Mouse (Mus musculus) liver, embryonic 16.5 days (tissue): ENCODE measurements at regions not wholly inside any gene's neighbourhood (a gene's known extent, or its start where the extent isn't known, plus 50 kb on each side); places are given as distances from the start of the nearest gene placed in this dataset.

Source experiments
- ATAC-seq: fragments of 200-750 bp; cut with Nextera tagmentation; 2 replicates; pipeline ENCODE4 v1.8.0; 2017; ENCODE audit warnings: low read depth, mild to moderate bottlenecking, moderate number of reproducible peaks, moderate library complexity
- H3K27ac ChIP-seq: fragments of 300-500 bp; sonication (generic); 2 replicates; pipeline ENCODE4 v1.5.1; 2014; ENCODE audit warnings: mild to moderate bottlenecking, low read length
- H3K27me3 ChIP-seq: fragments of 300-500 bp; sonication (generic); 2 replicates; pipeline ENCODE4 v1.6.1; 2014; ENCODE audit warnings: low read depth, low read length, mixed read lengths; ENCODE audit not compliant: control insufficient read depth, insufficient read depth
- H3K36me3 ChIP-seq: fragments of 300-500 bp; sonication (generic); 2 replicates; pipeline ENCODE4 v1.6.1; 2014; ENCODE audit warnings: mild to moderate bottlenecking; ENCODE audit not compliant: control insufficient read depth, insufficient read depth
- H3K4me1 ChIP-seq: fragments of 300-500 bp; sonication (generic); 2 replicates; pipeline ENCODE4 v1.6.1; 2014; ENCODE audit warnings: low read depth, low read length, mixed read lengths; ENCODE audit not compliant: control insufficient read depth
- H3K4me2 ChIP-seq: fragments of 300-500 bp; sonication (generic); 2 replicates; pipeline ENCODE4 v1.6.1; 2014; ENCODE audit warnings: low read depth, low read length, mixed read lengths
- H3K4me3 ChIP-seq: fragments of 300-500 bp; sonication (generic); 2 replicates; pipeline ENCODE4 v1.5.1; 2014; ENCODE audit warnings: low read depth, mild to moderate bottlenecking, low read length
- H3K9ac ChIP-seq: fragments of 300-500 bp; sonication (generic); 2 replicates; pipeline ENCODE4 v1.6.1; 2014; ENCODE audit warnings: low read depth, low read length
- H3K9me3 ChIP-seq: fragments of 300-500 bp; sonication (generic); replicated peaks from 2 replicates; pipeline ENCODE4 v1.6.1; 2016; ENCODE audit warnings: low read length; ENCODE audit not compliant: control insufficient read depth
- WGBS: fragments of 180-500 bp; shearing (Covaris S2); extraction: QIAGEN DNeasy Blood & Tissue Kit; methylation state at CpG from one replicate; pipeline ENCODE4 v1.1.7; 2014; ENCODE audit not compliant: insufficient replicate concordance; 5-methylcytosine and 5-hydroxymethylcytosine counted together

GRCm38 (mm10) chr3:117459507-117459906, 98.8 kb upstream of the Plppr4 start:
- 77% methylated on average over 2 of the region's 2 CpGs for WGBS
- Histone ChIP-seq H3K36me3 (no peaks in the 10 kb centered on the region), H3K27me3 (no peaks in the 10 kb centered on the region), H3K27ac (no peak overlapping the region), H3K4me3 (no peak overlapping the region), H3K9me3 (no peaks in the 10 kb centered on the region), H3K4me1 (no peaks in the 10 kb centered on the region), H3K4me2 (no peak overlapping the region), H3K9ac (no peak overlapping the region)
- ATAC-seq, result no peak

- 54% methylated on average over 7 of the region's 7 CpGs for WGBS
- Histone ChIP-seq H3K36me3 (no peaks in the 10 kb centered on the region), H3K9ac (no peak overlapping the region), H3K4me3 (no peak overlapping the region), H3K9me3 (no peaks in the 10 kb centered on the region), H3K27ac (no peak overlapping the region), H3K4me1 (no peaks in the 10 kb centered on the region), H3K27me3 (no peaks in the 10 kb centered on the region), H3K4me2 (no peak overlapping the region)
- no peak for ATAC-seq
Measured at GRCm38 (mm10) chr3:117450559-117450958, 89.9 kb upstream of the Plppr4 start.

- 48% methylated on average over 3 of the region's 3 CpGs for WGBS
- no peak overlapping the region for H3K9ac ChIP-seq
- no peaks in the 10 kb centered on the region for H3K9me3 ChIP-seq
- no peaks in the 10 kb centered on the region for H3K27me3 ChIP-seq
- no peaks in the 10 kb centered on the region for H3K36me3 ChIP-seq
- no peak overlapping the region for H3K27ac ChIP-seq
- H3K4me1 ChIP-seq, result no peaks in the 10 kb centered on the region
- no peak overlapping the region for H3K4me2 ChIP-seq
- H3K4me3 ChIP-seq, result no peak overlapping the region
- ATAC-seq, result no peak
Measured at GRCm38 (mm10) chr3:117441887-117442286, 81.2 kb upstream of the Plppr4 start.

- Histone ChIP-seq H3K9ac (no peak overlapping the region), H3K4me1 (no peaks in the 10 kb centered on the region), H3K27ac (no peak overlapping the region), H3K4me3 (no peak overlapping the region), H3K4me2 (no peak overlapping the region), H3K9me3 (no peaks in the 10 kb centered on the region), H3K27me3 (no peaks in the 10 kb centered on the region), H3K36me3 (no peaks in the 10 kb centered on the region)
- peak; percentile 71 for ATAC-seq
- WGBS, result 9% methylated on average over 4 of the region's 4 CpGs
Measured at GRCm38 (mm10) chr3:117440294-117440693, 79.6 kb upstream of the Plppr4 start.

- Histone ChIP-seq H3K4me3 (no peak overlapping the region), H3K4me1 (no peaks in the 10 kb centered on the region), H3K36me3 (no peaks in the 10 kb centered on the region), H3K9ac (no peak overlapping the region), H3K9me3 (no peaks in the 10 kb centered on the region), H3K27me3 (no peaks in the 10 kb centered on the region), H3K4me2 (no peak overlapping the region), H3K27ac (no peak overlapping the region)
- 12% methylated on average over 11 of the region's 11 CpGs for WGBS
- ATAC-seq, result 0 out of 2 replicates have a peak, but pooled peaks have one; percentile 19
Measured at GRCm38 (mm10) chr3:117438473-117439114, 77.9 kb upstream of the Plppr4 start.

- Histone ChIP-seq H3K36me3 (no peaks in the 10 kb centered on the region), H3K27me3 (no peaks in the 10 kb centered on the region), H3K9me3 (no peaks in the 10 kb centered on the region), H3K27ac (no peak overlapping the region), H3K4me3 (no peak overlapping the region), H3K4me1 (no peaks in the 10 kb centered on the region), H3K9ac (no peak overlapping the region), H3K4me2 (no peak overlapping the region)
- WGBS, result 59% methylated on average over 1 of the region's 1 CpGs
- no peak for ATAC-seq
Measured at GRCm38 (mm10) chr3:117424526-117424925, 63.9 kb upstream of the Plppr4 start.

- no peak for ATAC-seq
- H3K9me3 ChIP-seq, result no peaks in the 10 kb centered on the region
- 64% methylated on average over 4 of the region's 4 CpGs for WGBS
- no peak overlapping the region for H3K27ac ChIP-seq
- no peak overlapping the region for H3K4me3 ChIP-seq
- H3K27me3 ChIP-seq, result no peaks in the 10 kb centered on the region
- H3K4me2 ChIP-seq, result no peak overlapping the region
- H3K4me1 ChIP-seq, result no peaks in the 10 kb centered on the region
- H3K9ac ChIP-seq, result no peak overlapping the region
- no peaks in the 10 kb centered on the region for H3K36me3 ChIP-seq
Measured at GRCm38 (mm10) chr3:117412896-117413747, 52.4 kb upstream of the Plppr4 start.
